8 mouse cellular contexts compared by ENCODE assay signal in genomic region chr15:6299554-6299953, GRCm38 (mm10). TPM values are rescaled to one million over a fixed set of nuclear protein-coding genes. Genes with fewer than 3 reads are reported as not detected.
DNase-seq lines count a peak whose midpoint lies in the region; ATAC-seq and TF ChIP-seq lines count a peak whose summit lies in the region.

Gene Dab2 (plus strand): TSS chr15:6299788.

- no peak within 1 kb of the TSS for H3K9ac ChIP-seq in midbrain, postnatal 0 days (replicated peaks; ENCODE audit: low read length, poor library complexity, severe bottlenecking)

- DNase-seq in adrenal gland, adult 18-20 months (ENCODE audit: low spot score in 2 of 2) = no peak
- no peak for DNase-seq in adrenal gland, adult (ENCODE audit: inconsistent age in 2 of 2, low spot score in 1 of 2)
- DNase-seq in adrenal gland, adult 8-10 months = no peak
- DNase-seq in gastrocnemius, postnatal 4 days (ENCODE audit: low spot score in 2 of 2) = no peak
- DNase-seq in kidney, adult 8-10 months = peak; percentile 67 to 79
- DNase-seq in midbrain, postnatal 0 days (ENCODE audit: low spot score) = no peak
- no peak for DNase-seq in embryo, embryonic 10.5 days (ENCODE audit: low spot score)

- H3K27me3 ChIP-seq in midbrain, postnatal 0 days (ENCODE audit: insufficient read depth, low read length) = no peaks in the 10 kb centered on the region

- 61% methylated on average over 3 of the region's 3 CpGs for WGBS in midbrain, postnatal 0 days

- H3K27ac ChIP-seq in midbrain, postnatal 0 days (ENCODE audit: low read depth, low read length) = no peak within 1 kb of the TSS

- no peaks in the 10 kb centered on the region for H3K4me1 ChIP-seq in midbrain, postnatal 0 days (ENCODE audit: insufficient read depth, low read length)

- no peak for ATAC-seq in midbrain, postnatal 0 days (ENCODE audit: low FRiP score)
- ATAC-seq in erythroid progenitor cell, adult 5-6 weeks (replicated peaks; ENCODE audit: low FRiP score, poor library complexity, severe bottlenecking) = no peak

- TF ChIP-seq CTCF in midbrain, postnatal 0 days (IDR thresholded peaks at IDR 0.05) = no peak

- H3K9me3 ChIP-seq in midbrain, postnatal 0 days (ENCODE audit: low read length) = no peaks in the 10 kb centered on the region

- H3K36me3 ChIP-seq in midbrain, postnatal 0 days (ENCODE audit: insufficient read depth, low read length) = no peaks in the 10 kb centered on the region

- H3K4me2 ChIP-seq in midbrain, postnatal 0 days (ENCODE audit: low read depth, low read length, poor library complexity, severe bottlenecking) = no peak within 1 kb of the TSS

- no peak within 1 kb of the TSS for H3K4me3 ChIP-seq in midbrain, postnatal 0 days (ENCODE audit: low read depth, low read length)

RNA-seq across cellular contexts. Expression of gene Dab2, which starts in this region (rescaled TPM):
- total RNA-seq in adrenal gland, adult 18-20 months (2021) = 100 to 1,000 TPM; 329 to 456 TPM
- total RNA-seq in adrenal gland, adult 8-10 months (2022) = 100 to 1,000 TPM; 433 to 532 (median 460) TPM
- 10 to 100 TPM; 94.6 to 96.1 TPM for total RNA-seq in gastrocnemius, postnatal 4 days (2021)
- total RNA-seq in midbrain, postnatal 0 days (2014; rRNA removed) = 13.4 and 16.0 TPM in 2 replicates
- 15.5 and 16.9 TPM in 2 replicates for polyA plus RNA-seq in midbrain, postnatal 0 days (2015; fragmentation: Nextera tagmentation; extraction: Ambion mirVana)
- total RNA-seq in erythroid progenitor cell, adult 5-6 weeks (2015; ENCODE audit: low replicate concordance) = 5.4 TPM in 1 of 2 replicates, not detected in the other
- not detected in 2 replicates for total RNA-seq in erythroid progenitor cell, adult 5-6 weeks (2017; ENCODE audit: low replicate concordance)

Comparison
In these comparisons a context has a peak if more than half of its experiments do, and no peak if none do; other contexts are left out.
1. DNase-seq: peak in kidney, adult 8-10 months (2 of 2); none in adrenal gland, adult 18-20 months (0 of 2), adrenal gland, adult (0 of 2), adrenal gland, adult 8-10 months (single experiment), gastrocnemius, postnatal 4 days (0 of 2), midbrain, postnatal 0 days (single experiment) and embryo, embryonic 10.5 days (single experiment).